Mouse (Mus musculus): ENCODE measurements around the gene Tpi1.
"Not testable (repeated sequence)": the region's sequence is repeated elsewhere in the genome, so short reads cannot be mapped to it uniquely, and the experiment has no call there.

Gene Tpi1

GRCm38 (mm10) chr6:124831199-124831598 lies 17.1 kb upstream of the Tpi1 start:
- DNase-seq = not testable (repeated sequence)

GRCm38 (mm10) chr6:124829799-124830700 lies 16.0 kb upstream of the Tpi1 start:
- DNase-seq = peak; percentile 92 to 95

GRCm38 (mm10) chr6:124828868-124829798 lies 15.0 kb upstream of the Tpi1 start, which contains the start of the genes Usp5 and Cdca3:
Gene Usp5 (minus strand): TSS chr6:124829484.
Gene Cdca3 (plus strand): TSS chr6:124829547.
- DNase-seq = peak; percentile 97 to 99

- DNase-seq = peak; percentile 63 to 75
Measured at GRCm38 (mm10) chr6:124828101-124828592, 14.1 kb upstream of the Tpi1 start.

GRCm38 (mm10) chr6:124822049-124822448 lies 8.0 kb upstream of the Tpi1 start:
- no peak for DNase-seq

GRCm38 (mm10) chr6:124820891-124821290 lies 6.8 kb upstream of the Tpi1 start:
- DNase-seq = no peak

GRCm38 (mm10) chr6:124817971-124818370 lies 3.9 kb upstream of the Tpi1 start:
- no peak for DNase-seq

GRCm38 (mm10) chr6:124817563-124817962 lies 3.5 kb upstream of the Tpi1 start:
- no peak for DNase-seq

- DNase-seq = no peak
Measured at GRCm38 (mm10) chr6:124817125-124817524, 3.0 kb upstream of the Tpi1 start.

GRCm38 (mm10) chr6:124816611-124817010 lies 2.5 kb upstream of the Tpi1 start:
- DNase-seq = no peak

- peak in 1 of 2 experiments; percentile 27 for DNase-seq
Measured at GRCm38 (mm10) chr6:124814858-124815774, 1.0 kb upstream of the Tpi1 start.

- DNase-seq = peak; percentile 58 to 72
Measured at GRCm38 (mm10) chr6:124814448-124814847, 352 bp upstream of the Tpi1 start.

- peak; percentile 70 to 82 for DNase-seq
Measured at GRCm38 (mm10) chr6:124813496-124813895, 600 bp downstream of the Tpi1 start.

GRCm38 (mm10) chr6:124812848-124813247 lies 1.2 kb downstream of the Tpi1 start:
- no peak for DNase-seq

- no peak for DNase-seq
Measured at GRCm38 (mm10) chr6:124811701-124812560, 2.2 kb downstream of the Tpi1 start.

GRCm38 (mm10) chr6:124811403-124811665 lies 2.8 kb downstream of the Tpi1 start:
- no peak for DNase-seq

GRCm38 (mm10) chr6:124810566-124811402 lies 3.3 kb downstream of the Tpi1 start:
- not testable (repeated sequence) for DNase-seq

- DNase-seq = no peak
Measured at GRCm38 (mm10) chr6:124809775-124810538, 4.1 kb downstream of the Tpi1 start.

GRCm38 (mm10) chr6:124809052-124809774 lies 4.9 kb downstream of the Tpi1 start:
- peak; percentile 91 to 94 for DNase-seq
